Mouse (Mus musculus): ENCODE measurements at regions not wholly inside any gene's neighbourhood (a gene's known extent, or its start where the extent isn't known, plus 50 kb on each side); places are given as distances from the start of the nearest gene placed in this dataset.

- TF ChIP-seq RCOR1 (conservative IDR thresholded peaks at IDR 0.05; ENCODE audit: low read depth, low read length) (no peak), CTCF (conservative IDR thresholded peaks at IDR 0.05 in 1 of 2, IDR thresholded peaks at IDR 0.05 in 1 of 2; ENCODE audit: low read depth in 2 of 2, low read length in 2 of 2) (no peak), POLR2A (IDR thresholded peaks at IDR 0.05; ENCODE audit: low read depth, low read length) (no peak), ZMIZ1 (IDR thresholded peaks at IDR 0.05; ENCODE audit: low read depth, low read length) (no peak), GABPA (IDR thresholded peaks at IDR 0.05; ENCODE audit: insufficient replicate concordance, low read depth, low read length) (no peak)
These were observed 479.3 kb upstream of the Negr1 start for GRCm38 (mm10) chr3:156082268-156082667.

Data from CH12.LX (cell line).